Mouse (Mus musculus) fibroblast of lung, adult 2 months (primary cell): Measurements from ENCODE around the gene Treh.
A peak's percentile ranks its signal among the peaks of the same experiment; 100 is the strongest.

Experiments
- DNase-seq: peaks from one replicate; pipeline ENCODE4 v3.0.0-alpha.2; 2011; ENCODE audit warnings: low read depth

The Treh gene

GRCm38 (mm10) chr9:44716997-44717821, 44.2 kb downstream of the Treh start:
- DNase-seq = no peak

GRCm38 (mm10) chr9:44717822-44718242, 44.8 kb downstream of the Treh start:
- no peak for DNase-seq

- no peak for DNase-seq
These were observed 46.1 kb downstream of the Treh start for GRCm38 (mm10) chr9:44718937-44719631.

GRCm38 (mm10) chr9:44719632-44720357, 46.8 kb downstream of the Treh start:
- DNase-seq = no peak

- DNase-seq = no peak
These were observed 47.5 kb downstream of the Treh start for GRCm38 (mm10) chr9:44720358-44721153.

GRCm38 (mm10) chr9:44721154-44721876, 48.3 kb downstream of the Treh start:
- peak; percentile 78 for DNase-seq

GRCm38 (mm10) chr9:44721877-44722186, 48.8 kb downstream of the Treh start:
- DNase-seq = no peak

GRCm38 (mm10) chr9:44722575-44722974, 49.5 kb downstream of the Treh start:
- no peak for DNase-seq

- no peak for DNase-seq
These were observed 50.0 kb downstream of the Treh start for GRCm38 (mm10) chr9:44723008-44723407.

- no peak for DNase-seq
These were observed 50.5 kb downstream of the Treh start for GRCm38 (mm10) chr9:44723521-44724041.

GRCm38 (mm10) chr9:44724223-44724622, 51.2 kb downstream of the Treh start:
- no peak for DNase-seq

GRCm38 (mm10) chr9:44724665-44725064, 51.6 kb downstream of the Treh start:
- DNase-seq = no peak

- DNase-seq = no peak
These were observed 53.6 kb downstream of the Treh start for GRCm38 (mm10) chr9:44726431-44727146.

- no peak for DNase-seq
These were observed 54.4 kb downstream of the Treh start for GRCm38 (mm10) chr9:44727441-44727840.

- DNase-seq = no peak
These were observed 59.1 kb downstream of the Treh start for GRCm38 (mm10) chr9:44732130-44732549.

- DNase-seq = no peak
These were observed 60.0 kb downstream of the Treh start for GRCm38 (mm10) chr9:44732921-44733530.

- peak; percentile 73 for DNase-seq
These were observed 60.9 kb downstream of the Treh start for GRCm38 (mm10) chr9:44733671-44734523.

GRCm38 (mm10) chr9:44734524-44735494, 61.8 kb downstream of the Treh start, which contains the start of gene Phldb1:
Gene Phldb1 (minus strand): TSS chr9:44735198.
- DNase-seq = peak; percentile 78
